In genomic region chr4:85250786-85251185, GRCm38 (mm10) we compare ENCODE assay signal across 16 mouse cellular contexts. TPM values are rescaled to one million over a fixed set of nuclear protein-coding genes. Genes with fewer than 3 reads are reported as not detected.
DNase-seq lines count a peak whose midpoint lies in the region; ATAC-seq and TF ChIP-seq lines count a peak whose summit lies in the region.
"Had no signal": no experiment of that assay in that cellular context is flagged by ENCODE, and none has a peak within 500 bp of the region (broad histone marks: within the 10 kb centered on the region; RNA-seq: fewer than 3 reads in every experiment).

No protein-coding gene starts in this region.

- H3K4me2 ChIP-seq in midbrain, embryonic 13.5 days (replicated peaks) = no peak overlapping the region
- H3K4me2 ChIP-seq in midbrain, embryonic 15.5 days = no peak overlapping the region
- H3K4me2 ChIP-seq in forebrain, embryonic 15.5 days (replicated peaks) = no peak overlapping the region
- no peak overlapping the region for H3K4me2 ChIP-seq in neural tube, embryonic 15.5 days

- peak; percentile 75 for DNase-seq in cerebellum, adult 9-10 months
- DNase-seq in cerebellum, postnatal 4 days (ENCODE audit: low spot score in 2 of 2) = no peak
- no peak for DNase-seq in urinary bladder, postnatal 14 days (ENCODE audit: low spot score)
- no peak for DNase-seq in left cerebral cortex, adult 2 months (ENCODE audit: extremely low spot score in 1 of 2, low spot score in 2 of 2)
- DNase-seq: B cell, adult 2 months; heart, postnatal 4 days; liver; thymus, postnatal 14 days had no signal

- H3K27ac ChIP-seq in midbrain, embryonic 13.5 days = no peak overlapping the region
- H3K27ac ChIP-seq in midbrain, embryonic 15.5 days = no peak overlapping the region
- peak overlapping the region; percentile 70 for H3K27ac ChIP-seq in forebrain, embryonic 15.5 days (replicated peaks)
- H3K27ac ChIP-seq in neural tube, embryonic 15.5 days (replicated peaks) = peak overlapping the region; percentile 49; the same call in 1 of the 2 replicates
- H3K27ac ChIP-seq in left cerebral cortex, adult 2 months = no peak overlapping the region
- H3K27ac ChIP-seq: kidney, postnatal 0 days had no signal

- ATAC-seq in midbrain, embryonic 13.5 days = 0 out of 2 replicates have a peak, but pooled peaks have one; percentile 49
- no peak; the same call in 1 of the 2 replicates for ATAC-seq in midbrain, embryonic 15.5 days (replicated peaks)
- ATAC-seq in forebrain, embryonic 15.5 days (replicated peaks) = peak; percentile 64
- ATAC-seq in neural tube, embryonic 15.5 days (ENCODE audit: low FRiP score) = peak; percentile 65; the same call in 1 of the 2 replicates
- ATAC-seq: lung, postnatal 0 days had no signal

- intact Hi-C loops in left cerebral cortex, adult 2 months (cut with DNase I) = no loop called here

- TF ChIP-seq CTCF in left cerebral cortex, adult 2 months (IDR thresholded peaks at IDR 0.05) = no peak

- WGBS in midbrain, embryonic 13.5 days = 53% methylated on average over 2 of the region's 2 CpGs
- WGBS in midbrain, embryonic 15.5 days = 52% methylated on average over 2 of the region's 2 CpGs
- WGBS in forebrain, embryonic 15.5 days = 30% methylated on average over 2 of the region's 2 CpGs
- WGBS in neural tube, embryonic 15.5 days = 46% methylated on average over 2 of the region's 2 CpGs

- no peaks in the 10 kb centered on the region for H3K9me3 ChIP-seq in midbrain, embryonic 13.5 days
- no peaks in the 10 kb centered on the region for H3K9me3 ChIP-seq in midbrain, embryonic 15.5 days
- no peaks in the 10 kb centered on the region for H3K9me3 ChIP-seq in forebrain, embryonic 15.5 days
- H3K9me3 ChIP-seq in neural tube, embryonic 15.5 days (replicated peaks) = no peaks in the 10 kb centered on the region

- peaks cover 20% of the 10 kb centered on the region for H3K4me1 ChIP-seq in midbrain, embryonic 13.5 days (replicated peaks)
- peaks cover 8% of the 10 kb centered on the region; the same call in 1 of the 2 replicates for H3K4me1 ChIP-seq in midbrain, embryonic 15.5 days
- peaks cover 18% of the 10 kb centered on the region for H3K4me1 ChIP-seq in forebrain, embryonic 15.5 days
- peaks cover 16% of the 10 kb centered on the region for H3K4me1 ChIP-seq in neural tube, embryonic 15.5 days

- H3K27me3 ChIP-seq in midbrain, embryonic 13.5 days = peaks cover 7% of the 10 kb centered on the region; the same call in 1 of the 2 replicates
- no peaks in the 10 kb centered on the region for H3K27me3 ChIP-seq in midbrain, embryonic 15.5 days (replicated peaks)
- H3K27me3 ChIP-seq in forebrain, embryonic 15.5 days = peaks cover 8% of the 10 kb centered on the region
- H3K27me3 ChIP-seq in neural tube, embryonic 15.5 days (replicated peaks) = no peaks in the 10 kb centered on the region

- H3K9ac ChIP-seq in midbrain, embryonic 13.5 days (replicated peaks) = no peak overlapping the region
- no peak overlapping the region for H3K9ac ChIP-seq in midbrain, embryonic 15.5 days
- H3K9ac ChIP-seq in forebrain, embryonic 15.5 days (replicated peaks) = no peak overlapping the region
- no peak overlapping the region for H3K9ac ChIP-seq in neural tube, embryonic 15.5 days (replicated peaks)

- H3K4me3 ChIP-seq in midbrain, embryonic 13.5 days (replicated peaks) = no peak overlapping the region
- no peak overlapping the region for H3K4me3 ChIP-seq in midbrain, embryonic 15.5 days
- no peak overlapping the region for H3K4me3 ChIP-seq in forebrain, embryonic 15.5 days
- H3K4me3 ChIP-seq in neural tube, embryonic 15.5 days (replicated peaks) = no peak overlapping the region
- H3K4me3 ChIP-seq in left cerebral cortex, adult 2 months = no peak overlapping the region

- no peaks in the 10 kb centered on the region for H3K36me3 ChIP-seq in midbrain, embryonic 13.5 days
- H3K36me3 ChIP-seq in midbrain, embryonic 15.5 days (replicated peaks) = no peaks in the 10 kb centered on the region
- no peaks in the 10 kb centered on the region for H3K36me3 ChIP-seq in forebrain, embryonic 15.5 days
- H3K36me3 ChIP-seq in neural tube, embryonic 15.5 days = no peaks in the 10 kb centered on the region
- H3K36me3 ChIP-seq: G1E had no signal

RNA-seq across cellular contexts. Expression of gene Sh3gl2, which starts 45.9 kb away (rescaled TPM):
- 33.7 and 36.0 TPM in 2 replicates for polyA plus RNA-seq in midbrain, embryonic 13.5 days (2015; fragmentation: Nextera tagmentation; extraction: Ambion mirVana)
- 85.8 and 86.1 TPM in 2 replicates for polyA plus RNA-seq in midbrain, embryonic 15.5 days (2015; fragmentation: Nextera tagmentation; extraction: Ambion mirVana)
- 72.1 and 74.3 TPM in 2 replicates for polyA plus RNA-seq in forebrain, embryonic 15.5 days (2015; fragmentation: Nextera tagmentation; extraction: Ambion mirVana)
- 107 and 111 TPM in 2 replicates for polyA plus RNA-seq in neural tube, embryonic 15.5 days (2015; fragmentation: Nextera tagmentation; extraction: Ambion mirVana)
- total RNA-seq in left cerebral cortex, adult 2 months (2021) = 100 to 1,000 TPM; 247 to 282 TPM
- total RNA-seq: monocyte, adult 5-6 weeks had no signal
- polyA plus RNA-seq: G1E had no signal

Comparison
In these comparisons a context has a peak if more than half of its experiments do, and no peak if none do; other contexts are left out.
1. H3K27ac ChIP-seq: peak in forebrain, embryonic 15.5 days (single experiment) and neural tube, embryonic 15.5 days (single experiment); none in midbrain, embryonic 13.5 days (single experiment), midbrain, embryonic 15.5 days (single experiment) and left cerebral cortex, adult 2 months (single experiment).